Mouse (Mus musculus) kidney, postnatal 36 days (tissue): ENCODE results near the gene Gm10778.
A peak's percentile ranks its signal among the peaks of the same experiment; 100 is the strongest.
"Not testable (repeated sequence)": the region's sequence is repeated elsewhere in the genome, so short reads cannot be mapped to it uniquely, and the experiment has no call there.

Experiments
- DNase-seq, 2 experiments: peaks; one replicate each; pipeline ENCODE4 v3.0.0; 2021 to 2022; ENCODE audit warnings: mixed read lengths in 2 of 2

Gm10778 gene

GRCm38 (mm10) chr10:81628390-81628789 lies 20.5 kb upstream of the Gm10778 start, which contains the start of gene Ankrd24:
Gene Ankrd24 (plus strand): TSS chr10:81628540.
- no peak for DNase-seq

- DNase-seq = peak; percentile 90 to 94
Measured at GRCm38 (mm10) chr10:81633253-81634099, 15.4 kb upstream of the Gm10778 start.

GRCm38 (mm10) chr10:81636338-81636737 lies 12.5 kb upstream of the Gm10778 start:
- DNase-seq = no peak

GRCm38 (mm10) chr10:81638101-81638500 lies 10.8 kb upstream of the Gm10778 start:
- DNase-seq = no peak

GRCm38 (mm10) chr10:81640825-81641224 lies 8.0 kb upstream of the Gm10778 start:
- peak in 1 of 2 experiments; percentile 25 for DNase-seq

GRCm38 (mm10) chr10:81641566-81641965 lies 7.3 kb upstream of the Gm10778 start:
- DNase-seq = no peak

- DNase-seq = no peak
Measured at GRCm38 (mm10) chr10:81641978-81642647, 6.7 kb upstream of the Gm10778 start.

- DNase-seq = no peak
Measured at GRCm38 (mm10) chr10:81642648-81643448, 6.0 kb upstream of the Gm10778 start.

- peak; percentile 97 to 98 for DNase-seq
Measured at GRCm38 (mm10) chr10:81643449-81644055, 5.3 kb upstream of the Gm10778 start.

GRCm38 (mm10) chr10:81644162-81644561 lies 4.7 kb upstream of the Gm10778 start:
- no peak for DNase-seq

- DNase-seq = no peak
Measured at GRCm38 (mm10) chr10:81644716-81645115, 4.1 kb upstream of the Gm10778 start.

- DNase-seq = no peak
Measured at GRCm38 (mm10) chr10:81645391-81645790, 3.5 kb upstream of the Gm10778 start.

GRCm38 (mm10) chr10:81646015-81646555 lies 2.8 kb upstream of the Gm10778 start:
- peak; percentile 42 to 72 for DNase-seq

- DNase-seq = no peak
Measured at GRCm38 (mm10) chr10:81655178-81655577, 6.3 kb downstream of the Gm10778 start.

GRCm38 (mm10) chr10:81656174-81656573 lies 7.3 kb downstream of the Gm10778 start:
- DNase-seq = no peak

GRCm38 (mm10) chr10:81687114-81687513 lies 38.3 kb downstream of the Gm10778 start:
- not testable (repeated sequence) for DNase-seq

- not testable (repeated sequence) for DNase-seq
Measured at GRCm38 (mm10) chr10:81704531-81705301, 55.9 kb downstream of the Gm10778 start, which contains the start of gene Zfp433. Gene Zfp433 (plus strand): TSS chr10:81704825.
